Mouse (Mus musculus) layer of hippocampus, postnatal 36 days (tissue): ENCODE data around the gene Klk14. TPM values are rescaled to one million over a fixed set of nuclear protein-coding genes. Genes with fewer than 3 reads are reported as not detected.
A peak's percentile ranks its signal among the peaks of the same experiment; 100 is the strongest.
"Not testable (repeated sequence)": the region's sequence is repeated elsewhere in the genome, so short reads cannot be mapped to it uniquely, and the experiment has no call there.

ENCODE experiments used
- DNase-seq, 2 experiments: peaks; one replicate each; pipeline ENCODE4 v3.0.0; 2022
- total RNA-seq, 2 experiments: library from RNA; stranded (reverse); gene quantifications; 2 replicates each; pipeline ENCODE4 v1.2.3; 2021

The Klk14 gene
- total RNA-seq: not detected

GRCm38 (mm10) chr7:43690118-43690517 lies at the start of gene Klk14:
Gene Klk14 (plus strand): TSS chr7:43690418.
- no peak for DNase-seq

GRCm38 (mm10) chr7:43642587-43642986 lies 47.6 kb upstream of the Klk14 start:
- no peak for DNase-seq

GRCm38 (mm10) chr7:43643046-43643652 lies 47.1 kb upstream of the Klk14 start:
- DNase-seq: no peak

GRCm38 (mm10) chr7:43652683-43653082 lies 37.5 kb upstream of the Klk14 start:
- DNase-seq: no peak

GRCm38 (mm10) chr7:43654519-43654918 lies 35.7 kb upstream of the Klk14 start:
- no peak for DNase-seq

GRCm38 (mm10) chr7:43656232-43656631 lies 34.0 kb upstream of the Klk14 start:
- DNase-seq: no peak

- no peak for DNase-seq
Measured at GRCm38 (mm10) chr7:43660002-43660401, 30.2 kb upstream of the Klk14 start, which contains the start of gene Siglece. Gene Siglece (minus strand): TSS chr7:43660161.

GRCm38 (mm10) chr7:43662804-43663203 lies 27.4 kb upstream of the Klk14 start:
- no peak for DNase-seq

- not testable (repeated sequence) for DNase-seq
Measured at GRCm38 (mm10) chr7:43667221-43667620, 23.0 kb upstream of the Klk14 start.

- DNase-seq: no peak
Measured at GRCm38 (mm10) chr7:43668582-43668981, 21.6 kb upstream of the Klk14 start.

- no peak for DNase-seq
Measured at GRCm38 (mm10) chr7:43671064-43671808, 19.0 kb upstream of the Klk14 start.

- peak; percentile 86 to 90 for DNase-seq
Measured at GRCm38 (mm10) chr7:43671809-43672580, 18.2 kb upstream of the Klk14 start, which contains the start of gene Ctu1. Gene Ctu1 (plus strand): TSS chr7:43672016.

GRCm38 (mm10) chr7:43672581-43673260 lies 17.5 kb upstream of the Klk14 start:
- no peak for DNase-seq

- DNase-seq: no peak
Measured at GRCm38 (mm10) chr7:43675091-43675490, 15.1 kb upstream of the Klk14 start.

- no peak for DNase-seq
Measured at GRCm38 (mm10) chr7:43678517-43678916, 11.7 kb upstream of the Klk14 start.

- DNase-seq: peak; percentile 58 to 65
Measured at GRCm38 (mm10) chr7:43680960-43681359, 9.3 kb upstream of the Klk14 start.

GRCm38 (mm10) chr7:43682511-43682910 lies 7.7 kb upstream of the Klk14 start:
- DNase-seq: not testable (repeated sequence)

GRCm38 (mm10) chr7:43685088-43685487 lies 5.1 kb upstream of the Klk14 start:
- no peak for DNase-seq

GRCm38 (mm10) chr7:43710031-43710430 lies 19.8 kb downstream of the Klk14 start:
- DNase-seq: no peak

- DNase-seq: no peak
Measured at GRCm38 (mm10) chr7:43712267-43712666, 22.0 kb downstream of the Klk14 start, which contains the start of gene Klk13. Gene Klk13 (plus strand): TSS chr7:43712567.

GRCm38 (mm10) chr7:43712917-43713316 lies 22.7 kb downstream of the Klk14 start:
- no peak for DNase-seq

GRCm38 (mm10) chr7:43713741-43714351 lies 23.6 kb downstream of the Klk14 start:
- DNase-seq: no peak
